Mouse (Mus musculus): ENCODE measurements around the gene Stag2. TPM values are rescaled to one million over a fixed set of nuclear protein-coding genes. Genes with fewer than 3 reads are reported as not detected.
A peak's percentile ranks its signal among the peaks of the same experiment; 100 is the strongest.

Gene Stag2
- polyA plus RNA-seq, 1 experiment from 2014 or later: 23.0 TPM

- no peaks in the 10 kb centered on the region for H3K36me3 ChIP-seq
- 13% methylated on average over 25 of the region's 25 CpGs for WGBS
- H3K9me3 ChIP-seq: no peaks in the 10 kb centered on the region
Measured at GRCm38 (mm10) chrX:42151024-42151754, 2.1 kb downstream of the Stag2 start.

GRCm38 (mm10) chrX:42151903-42152369, 2.8 kb downstream of the Stag2 start:
- H3K36me3 ChIP-seq: no peaks in the 10 kb centered on the region
- peak; percentile 28; the same call in 1 of the 2 replicates for ATAC-seq (ENCODE audit: low FRiP score)
- H3K9ac ChIP-seq: peak overlapping the region; percentile 70
- H3K4me3 ChIP-seq: peak overlapping the region; percentile 57
- H3K27ac ChIP-seq: peak overlapping the region; percentile 88
- 17% methylated on average over 17 of the region's 17 CpGs for WGBS
- H3K9me3 ChIP-seq: no peaks in the 10 kb centered on the region
- H3K4me2 ChIP-seq: peak overlapping the region; percentile 54
- no peaks in the 10 kb centered on the region for H3K27me3 ChIP-seq
- H3K4me1 ChIP-seq (replicated peaks): peaks cover 6% of the 10 kb centered on the region

More at GRCm38 (mm10) chrX:42151024-42151754, 2.1 kb downstream of the Stag2 start:
- Histone ChIP-seq H3K27ac (peak overlapping the region; percentile 88), H3K4me3 (peak overlapping the region; percentile 57), H3K4me2 (peak overlapping the region; percentile 54), H3K9ac (peak overlapping the region; percentile 70), H3K27me3 (no peaks in the 10 kb centered on the region), H3K4me1 (replicated peaks) (peaks cover 6% of the 10 kb centered on the region)
- ATAC-seq (ENCODE audit: low FRiP score): no peak

- Histone ChIP-seq H3K4me3 (peak overlapping the region; percentile 57), H3K36me3 (no peaks in the 10 kb centered on the region), H3K27ac (no peak overlapping the region), H3K4me2 (peak overlapping the region; percentile 54), H3K27me3 (no peaks in the 10 kb centered on the region), H3K4me1 (replicated peaks) (peaks cover 6% of the 10 kb centered on the region), H3K9me3 (no peaks in the 10 kb centered on the region), H3K9ac (peak overlapping the region; percentile 29; the same call in 1 of the 2 replicates)
- 30% methylated on average over 4 of the region's 4 CpGs for WGBS
- no peak for ATAC-seq (ENCODE audit: low FRiP score)
Measured at GRCm38 (mm10) chrX:42153056-42153455, 3.9 kb downstream of the Stag2 start.

- no peak overlapping the region for H3K4me3 ChIP-seq
- no peak for ATAC-seq (ENCODE audit: low FRiP score)
- no peaks in the 10 kb centered on the region for H3K4me1 ChIP-seq (replicated peaks)
- H3K9me3 ChIP-seq: no peaks in the 10 kb centered on the region
- H3K27me3 ChIP-seq: no peaks in the 10 kb centered on the region
- H3K4me2 ChIP-seq: no peak overlapping the region
- H3K9ac ChIP-seq: no peak overlapping the region
- H3K27ac ChIP-seq: no peak overlapping the region
- H3K36me3 ChIP-seq: no peaks in the 10 kb centered on the region
- WGBS: 86% methylated on average over 1 of the region's 1 CpGs
Measured at GRCm38 (mm10) chrX:42165455-42165854, 16.3 kb downstream of the Stag2 start.

- 96% methylated on average over 5 of the region's 5 CpGs for WGBS
- Histone ChIP-seq H3K9me3 (no peaks in the 10 kb centered on the region), H3K9ac (no peak overlapping the region), H3K27me3 (no peaks in the 10 kb centered on the region), H3K36me3 (no peaks in the 10 kb centered on the region), H3K27ac (no peak overlapping the region), H3K4me2 (no peak overlapping the region), H3K4me3 (no peak overlapping the region), H3K4me1 (replicated peaks) (no peaks in the 10 kb centered on the region)
- ATAC-seq (ENCODE audit: low FRiP score): no peak
Measured at GRCm38 (mm10) chrX:42170811-42171210, 21.7 kb downstream of the Stag2 start.

GRCm38 (mm10) chrX:42187590-42187989, 38.5 kb downstream of the Stag2 start:
- no peak overlapping the region for H3K4me3 ChIP-seq
- 86% methylated on average over 3 of the region's 3 CpGs for WGBS

GRCm38 (mm10) chrX:42188825-42189426, 39.8 kb downstream of the Stag2 start:
- H3K9ac ChIP-seq: no peak overlapping the region
- no peak overlapping the region for H3K27ac ChIP-seq
- no peak for ATAC-seq (ENCODE audit: low FRiP score)
- no peaks in the 10 kb centered on the region for H3K4me1 ChIP-seq (replicated peaks)
- H3K27me3 ChIP-seq: no peaks in the 10 kb centered on the region
- H3K36me3 ChIP-seq: no peaks in the 10 kb centered on the region
- WGBS: 91% methylated on average over 2 of the region's 2 CpGs
- H3K4me2 ChIP-seq: no peak overlapping the region
- H3K4me3 ChIP-seq: no peak overlapping the region
- no peaks in the 10 kb centered on the region for H3K9me3 ChIP-seq

More at GRCm38 (mm10) chrX:42187590-42187989, 38.5 kb downstream of the Stag2 start:
- Histone ChIP-seq H3K27ac (no peak overlapping the region), H3K4me1 (replicated peaks) (no peaks in the 10 kb centered on the region), H3K4me2 (no peak overlapping the region), H3K27me3 (no peaks in the 10 kb centered on the region), H3K36me3 (no peaks in the 10 kb centered on the region), H3K9ac (no peak overlapping the region), H3K9me3 (no peaks in the 10 kb centered on the region)
- no peak for ATAC-seq (ENCODE audit: low FRiP score)

- Histone ChIP-seq H3K36me3 (no peaks in the 10 kb centered on the region), H3K27me3 (no peaks in the 10 kb centered on the region), H3K9ac (no peak overlapping the region), H3K27ac (no peak overlapping the region), H3K9me3 (no peaks in the 10 kb centered on the region), H3K4me3 (no peak overlapping the region), H3K4me1 (replicated peaks) (no peaks in the 10 kb centered on the region), H3K4me2 (no peak overlapping the region)
- no peak for ATAC-seq (ENCODE audit: low FRiP score)
- 92% methylated on average over 3 of the region's 3 CpGs for WGBS
Measured at GRCm38 (mm10) chrX:42194608-42195007, 45.5 kb downstream of the Stag2 start.

- no peak overlapping the region for H3K27ac ChIP-seq
- H3K4me3 ChIP-seq: no peak overlapping the region
- WGBS: 89% methylated on average over 4 of the region's 4 CpGs
- ATAC-seq (ENCODE audit: low FRiP score): no peak
- H3K36me3 ChIP-seq: no peaks in the 10 kb centered on the region
- H3K27me3 ChIP-seq: no peaks in the 10 kb centered on the region
- H3K4me1 ChIP-seq (replicated peaks): no peaks in the 10 kb centered on the region
- H3K9me3 ChIP-seq: no peaks in the 10 kb centered on the region
- no peak overlapping the region for H3K9ac ChIP-seq
- H3K4me2 ChIP-seq: no peak overlapping the region
Measured at GRCm38 (mm10) chrX:42202482-42202881, 53.4 kb downstream of the Stag2 start.

GRCm38 (mm10) chrX:42215742-42216141, 66.6 kb downstream of the Stag2 start:
- Histone ChIP-seq H3K4me2 (no peak overlapping the region), H3K4me1 (replicated peaks) (no peaks in the 10 kb centered on the region), H3K27me3 (no peaks in the 10 kb centered on the region), H3K9me3 (no peaks in the 10 kb centered on the region), H3K9ac (no peak overlapping the region), H3K36me3 (no peaks in the 10 kb centered on the region), H3K4me3 (no peak overlapping the region), H3K27ac (no peak overlapping the region)
- no peak for ATAC-seq (ENCODE audit: low FRiP score)
- WGBS: 97% methylated on average over 1 of the region's 1 CpGs

- Histone ChIP-seq H3K36me3 (no peaks in the 10 kb centered on the region), H3K27me3 (no peaks in the 10 kb centered on the region), H3K4me3 (no peak overlapping the region), H3K9me3 (no peaks in the 10 kb centered on the region), H3K4me1 (replicated peaks) (no peaks in the 10 kb centered on the region), H3K27ac (no peak overlapping the region), H3K9ac (no peak overlapping the region), H3K4me2 (no peak overlapping the region)
- ATAC-seq (ENCODE audit: low FRiP score): no peak
- WGBS: 93% methylated on average over 10 of the region's 10 CpGs
Measured at GRCm38 (mm10) chrX:42250342-42250741, 101.2 kb downstream of the Stag2 start.

- no peaks in the 10 kb centered on the region for H3K4me1 ChIP-seq (replicated peaks)
- no peak overlapping the region for H3K4me3 ChIP-seq
- no peaks in the 10 kb centered on the region for H3K27me3 ChIP-seq
- no peak overlapping the region for H3K9ac ChIP-seq
- H3K27ac ChIP-seq: no peak overlapping the region
- H3K9me3 ChIP-seq: no peaks in the 10 kb centered on the region
- no peak overlapping the region for H3K4me2 ChIP-seq
- H3K36me3 ChIP-seq: no peaks in the 10 kb centered on the region; the same call in 1 of the 2 replicates
- ATAC-seq (ENCODE audit: low FRiP score): no peak
Measured at GRCm38 (mm10) chrX:42272713-42273112, 123.6 kb downstream of the Stag2 start.

GRCm38 (mm10) chrX:42290215-42290614, 141.1 kb downstream of the Stag2 start:
- no peak for ATAC-seq (ENCODE audit: low FRiP score)

More at GRCm38 (mm10) chrX:42290215-42290614, 141.1 kb downstream of the Stag2 start:
- Histone ChIP-seq H3K9me3 (no peaks in the 10 kb centered on the region), H3K4me2 (no peak overlapping the region), H3K27ac (no peak overlapping the region), H3K9ac (no peak overlapping the region), H3K4me1 (replicated peaks) (no peaks in the 10 kb centered on the region), H3K36me3 (no peaks in the 10 kb centered on the region), H3K4me3 (no peak overlapping the region), H3K27me3 (no peaks in the 10 kb centered on the region)
- WGBS: 79% methylated on average over 3 of the region's 3 CpGs

All from hindbrain, embryonic 13.5 days (tissue).